Mouse (Mus musculus): Measurements from ENCODE around the gene BC049715. TPM values are rescaled to one million over a fixed set of nuclear protein-coding genes. Genes with fewer than 3 reads are reported as not detected.
A peak's percentile ranks its signal among the peaks of the same experiment; 100 is the strongest.

Gene BC049715
- polyA plus RNA-seq (2012; rRNA removed), result 0.99 and 1.3 TPM in 2 replicates

- peak within 1 kb of the TSS; percentile 85 for H3K4me3 ChIP-seq (ENCODE audit: insufficient read depth, low read depth, low read length)
- peak; percentile 67 for DNase-seq
- H3K36me3 ChIP-seq (ENCODE audit: control insufficient read depth, insufficient read depth, low read length), result peaks cover 5% of the 10 kb centered on the region; the same call in 1 of the 2 replicates
- H3K4me1 ChIP-seq (ENCODE audit: control insufficient read depth, insufficient read depth, low read length), result peaks cover 4% of the 10 kb centered on the region
- WGBS, result under 1% methylated on average over 34 of the region's 34 CpGs
- H3K27me3 ChIP-seq (replicated peaks; ENCODE audit: control insufficient read depth, insufficient read depth, low read length), result no peaks in the 10 kb centered on the region
- H3K27ac ChIP-seq (ENCODE audit: insufficient read depth, low read depth, low read length), result peak within 1 kb of the TSS; percentile 91
- TF ChIP-seq POLR2A (IDR thresholded peaks at IDR 0.05; ENCODE audit: low read depth, low read length) (no peak), CTCF (conservative IDR thresholded peaks at IDR 0.05; ENCODE audit: insufficient read depth, insufficient read length, low read depth, low read length) (no peak)
Measured at GRCm38 (mm10) chr6:136827516-136827880, at the start of gene BC049715. Gene BC049715 (plus strand): TSS chr6:136827626.

GRCm38 (mm10) chr6:136781377-136781986, 45.9 kb upstream of the BC049715 start, which contains the start of gene Gucy2c:
Gene Gucy2c (minus strand): TSS chr6:136781765.
- H3K4me3 ChIP-seq (ENCODE audit: insufficient read depth, low read depth, low read length), result no peak within 1 kb of the TSS
- no peaks in the 10 kb centered on the region for H3K36me3 ChIP-seq (ENCODE audit: control insufficient read depth, insufficient read depth, low read length)
- no peak for DNase-seq
- TF ChIP-seq POLR2A (IDR thresholded peaks at IDR 0.05; ENCODE audit: low read depth, low read length) (no peak), CTCF (conservative IDR thresholded peaks at IDR 0.05; ENCODE audit: insufficient read depth, insufficient read length, low read depth, low read length) (no peak)
- H3K27ac ChIP-seq (ENCODE audit: insufficient read depth, low read depth, low read length), result no peak within 1 kb of the TSS
- WGBS, result 72% methylated on average over 20 of the region's 20 CpGs
- H3K27me3 ChIP-seq (replicated peaks; ENCODE audit: control insufficient read depth, insufficient read depth, low read length), result no peaks in the 10 kb centered on the region
- H3K4me1 ChIP-seq (ENCODE audit: control insufficient read depth, insufficient read depth, low read length), result no peaks in the 10 kb centered on the region

GRCm38 (mm10) chr6:136782146-136782545, 45.3 kb upstream of the BC049715 start:
- Histone ChIP-seq H3K27me3 (replicated peaks; ENCODE audit: control insufficient read depth, insufficient read depth, low read length) (no peaks in the 10 kb centered on the region), H3K36me3 (ENCODE audit: control insufficient read depth, insufficient read depth, low read length) (no peaks in the 10 kb centered on the region), H3K27ac (ENCODE audit: insufficient read depth, low read depth, low read length) (no peak overlapping the region), H3K4me1 (ENCODE audit: control insufficient read depth, insufficient read depth, low read length) (no peaks in the 10 kb centered on the region), H3K4me3 (ENCODE audit: insufficient read depth, low read depth, low read length) (no peak overlapping the region)
- WGBS, result 91% methylated on average over 12 of the region's 12 CpGs
- no peak for DNase-seq
- TF ChIP-seq CTCF (conservative IDR thresholded peaks at IDR 0.05; ENCODE audit: insufficient read depth, insufficient read length, low read depth, low read length) (no peak), POLR2A (IDR thresholded peaks at IDR 0.05; ENCODE audit: low read depth, low read length) (no peak)

GRCm38 (mm10) chr6:136782761-136783160, 44.7 kb upstream of the BC049715 start:
- no peaks in the 10 kb centered on the region for H3K4me1 ChIP-seq (ENCODE audit: control insufficient read depth, insufficient read depth, low read length)
- TF ChIP-seq POLR2A (IDR thresholded peaks at IDR 0.05; ENCODE audit: low read depth, low read length), result no peak
- TF ChIP-seq CTCF (conservative IDR thresholded peaks at IDR 0.05; ENCODE audit: insufficient read depth, insufficient read length, low read depth, low read length), result no peak
- no peak overlapping the region for H3K27ac ChIP-seq (ENCODE audit: insufficient read depth, low read depth, low read length)
- no peaks in the 10 kb centered on the region for H3K27me3 ChIP-seq (replicated peaks; ENCODE audit: control insufficient read depth, insufficient read depth, low read length)
- DNase-seq, result no peak
- no peak overlapping the region for H3K4me3 ChIP-seq (ENCODE audit: insufficient read depth, low read depth, low read length)
- 90% methylated on average over 9 of the region's 9 CpGs for WGBS
- no peaks in the 10 kb centered on the region for H3K36me3 ChIP-seq (ENCODE audit: control insufficient read depth, insufficient read depth, low read length)

GRCm38 (mm10) chr6:136789391-136789971, 37.9 kb upstream of the BC049715 start:
- 53% methylated on average over 5 of the region's 5 CpGs for WGBS
- H3K4me3 ChIP-seq (ENCODE audit: insufficient read depth, low read depth, low read length), result no peak overlapping the region
- peak overlapping the region; percentile 49; the same call in 1 of the 2 replicates for H3K27ac ChIP-seq (ENCODE audit: insufficient read depth, low read depth, low read length)
- no peaks in the 10 kb centered on the region for H3K4me1 ChIP-seq (ENCODE audit: control insufficient read depth, insufficient read depth, low read length)
- H3K27me3 ChIP-seq (replicated peaks; ENCODE audit: control insufficient read depth, insufficient read depth, low read length), result no peaks in the 10 kb centered on the region
- no peaks in the 10 kb centered on the region for H3K36me3 ChIP-seq (ENCODE audit: control insufficient read depth, insufficient read depth, low read length)
- TF ChIP-seq POLR2A (IDR thresholded peaks at IDR 0.05; ENCODE audit: low read depth, low read length), result no peak
- no peak for TF ChIP-seq CTCF (conservative IDR thresholded peaks at IDR 0.05; ENCODE audit: insufficient read depth, insufficient read length, low read depth, low read length)
- DNase-seq, result peak; percentile 71

GRCm38 (mm10) chr6:136792884-136793758, 34.3 kb upstream of the BC049715 start:
- H3K4me3 ChIP-seq (ENCODE audit: insufficient read depth, low read depth, low read length), result no peak overlapping the region
- H3K36me3 ChIP-seq (ENCODE audit: control insufficient read depth, insufficient read depth, low read length), result no peaks in the 10 kb centered on the region
- no peak for DNase-seq
- H3K27me3 ChIP-seq (replicated peaks; ENCODE audit: control insufficient read depth, insufficient read depth, low read length), result no peaks in the 10 kb centered on the region
- 52% methylated on average over 16 of the region's 16 CpGs for WGBS
- no peaks in the 10 kb centered on the region for H3K4me1 ChIP-seq (ENCODE audit: control insufficient read depth, insufficient read depth, low read length)
- H3K27ac ChIP-seq (ENCODE audit: insufficient read depth, low read depth, low read length), result no peak overlapping the region
- TF ChIP-seq POLR2A (IDR thresholded peaks at IDR 0.05; ENCODE audit: low read depth, low read length) (no peak), CTCF (conservative IDR thresholded peaks at IDR 0.05; ENCODE audit: insufficient read depth, insufficient read length, low read depth, low read length) (no peak)
